Mouse (Mus musculus): ENCODE data around the gene Tcn2.

GRCm38 (mm10) chr11:3931511-3932211 is at the start of gene Tcn2:
- no peak for TF ChIP-seq CTCF (conservative IDR thresholded peaks at IDR 0.05; ENCODE audit: low read length)
- no peak for TF ChIP-seq NANOG (IDR thresholded peaks at IDR 0.05; ENCODE audit: borderline replicate concordance, low read length)

Measured in E14TG2a.4 (cell line).